Mouse (Mus musculus) testis, adult 2 months (tissue): ENCODE measurements around the gene Rcsd1.

Source experiments
- CTCF ChIP-seq: fragments of 200-500 bp; IDR thresholded peaks from 2 replicates; pipeline ENCODE4 v1.5.1; 2012; ENCODE audit warnings: low read depth, mild to moderate bottlenecking, inconsistent platforms, low read length, moderate library complexity; ENCODE audit not compliant: control insufficient read depth, insufficient read depth, insufficient replicate concordance
- POLR2A ChIP-seq: fragments of 200-500 bp; IDR thresholded peaks from 2 replicates; pipeline ENCODE4 v1.6.1; 2012; ENCODE audit warnings: low read depth, mild to moderate bottlenecking, inconsistent platforms, low read length, moderate library complexity; ENCODE audit not compliant: control insufficient read depth

DNA sequence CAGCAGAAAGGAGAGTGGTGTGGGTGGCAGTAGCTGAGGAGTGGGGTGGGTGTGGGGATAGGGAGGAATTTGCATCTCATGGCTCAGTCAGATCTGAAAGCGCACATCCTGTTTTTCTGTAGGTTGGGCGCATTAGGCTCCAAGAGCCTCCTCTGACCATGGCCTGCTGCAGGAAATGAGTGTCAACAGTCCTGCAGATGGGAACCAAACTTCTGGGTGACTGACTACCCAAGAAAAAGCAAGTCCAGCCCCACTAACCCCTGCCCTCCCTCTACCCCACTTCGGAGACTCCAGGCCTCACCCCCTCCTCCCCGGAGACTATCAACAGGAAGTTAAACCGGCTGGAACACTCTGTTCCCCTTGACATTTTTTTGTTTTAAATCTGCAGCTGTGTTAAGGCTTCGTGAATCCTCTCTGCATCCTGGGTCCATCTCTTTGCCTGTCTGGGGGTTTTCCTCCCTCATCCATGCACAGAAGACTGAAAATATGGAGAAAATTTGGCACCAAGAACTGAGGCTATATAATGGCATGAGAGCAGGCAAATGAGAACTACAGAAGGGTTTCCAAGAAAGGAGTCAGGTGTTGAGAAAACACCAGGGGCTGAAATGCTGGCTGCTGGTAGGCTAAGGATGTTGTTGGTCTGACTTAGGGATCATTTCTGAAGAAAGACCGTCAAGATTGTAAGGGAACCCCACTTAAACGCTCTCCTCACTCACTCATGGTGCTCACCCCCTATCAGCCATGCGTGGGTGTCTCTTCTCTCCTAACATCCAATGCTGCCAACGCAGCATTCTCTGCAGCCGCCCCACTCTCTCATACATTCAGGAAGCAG, 8.4 kb upstream of the Rcsd1 start:
- TF ChIP-seq CTCF, result no peak
- TF ChIP-seq POLR2A, result no peak
